Mouse (Mus musculus) E14TG2a.4 (cell line): Measurements from ENCODE around the gene Rec8.

Experiments used
- H3K27me3 ChIP-seq: 2 replicates; pipeline ENCODE4 v1.6.1; 2014; ENCODE audit warnings: low read length, control low read depth; ENCODE audit not compliant: insufficient read depth
- H3K36me3 ChIP-seq: 2 replicates; pipeline ENCODE4 v1.6.1; 2014; ENCODE audit warnings: low read length, control low read depth; ENCODE audit not compliant: insufficient read depth
- H3K4me1 ChIP-seq: replicated peaks from 2 replicates; pipeline ENCODE4 v1.6.1; 2014; ENCODE audit warnings: low read depth, low read length, control low read depth
- H3K4me3 ChIP-seq: replicated peaks from 2 replicates; pipeline ENCODE4 v1.5.1; 2014; ENCODE audit warnings: mild to moderate bottlenecking, low read length
- H3K9me3 ChIP-seq: 2 replicates; pipeline ENCODE4 v1.6.1; 2014; ENCODE audit warnings: low read length, control low read depth
- CTCF ChIP-seq: conservative IDR thresholded peaks from 2 replicates; pipeline ENCODE4 v1.5.1; 2014; ENCODE audit warnings: low read length
- NANOG ChIP-seq: IDR thresholded peaks from 2 replicates; pipeline ENCODE4 v1.6.1; 2014; ENCODE audit warnings: borderline replicate concordance, low read length, mixed read lengths
- POU5F1 ChIP-seq: IDR thresholded peaks from 2 replicates; pipeline ENCODE4 v1.6.1; 2014; ENCODE audit warnings: low read length, borderline replicate concordance

The Rec8 gene

GRCm38 (mm10) chr14:55605743-55606459 is 11.9 kb upstream of the Rec8 start:
- H3K9me3 ChIP-seq: no peaks in the 10 kb centered on the region

GRCm38 (mm10) chr14:55608339-55608738 is 9.5 kb upstream of the Rec8 start:
- no peak for TF ChIP-seq CTCF
- TF ChIP-seq NANOG: no peak
- TF ChIP-seq POU5F1: no peak
- Histone ChIP-seq H3K27me3 (no peaks in the 10 kb centered on the region), H3K4me1 (peaks cover 52% of the 10 kb centered on the region), H3K4me3 (no peak overlapping the region), H3K9me3 (no peaks in the 10 kb centered on the region), H3K36me3 (peaks cover 59% of the 10 kb centered on the region)

More at GRCm38 (mm10) chr14:55605743-55606459, 11.9 kb upstream of the Rec8 start:
- H3K27me3 ChIP-seq: no peaks in the 10 kb centered on the region
- peaks cover 82% of the 10 kb centered on the region for H3K36me3 ChIP-seq
- H3K4me1 ChIP-seq: peaks cover 74% of the 10 kb centered on the region
- H3K4me3 ChIP-seq: peak overlapping the region; percentile 74
- no peak for TF ChIP-seq POU5F1
- no peak for TF ChIP-seq CTCF
- no peak for TF ChIP-seq NANOG

- H3K4me3 ChIP-seq: no peak overlapping the region
- peaks cover 3% of the 10 kb centered on the region for H3K27me3 ChIP-seq
- H3K4me1 ChIP-seq: peaks cover 24% of the 10 kb centered on the region
- TF ChIP-seq CTCF (no peak), NANOG (no peak), POU5F1 (no peak)
- H3K36me3 ChIP-seq: peaks cover 25% of the 10 kb centered on the region
- H3K9me3 ChIP-seq: no peaks in the 10 kb centered on the region
These were observed 4.5 kb upstream of the Rec8 start for GRCm38 (mm10) chr14:55613346-55613745.

GRCm38 (mm10) chr14:55614565-55615178 is 3.2 kb upstream of the Rec8 start:
- TF ChIP-seq POU5F1 (no peak), NANOG (no peak), CTCF (no peak)
- Histone ChIP-seq H3K4me1 (peaks cover 26% of the 10 kb centered on the region), H3K27me3 (peaks cover 15% of the 10 kb centered on the region), H3K36me3 (peaks cover 12% of the 10 kb centered on the region), H3K9me3 (no peaks in the 10 kb centered on the region), H3K4me3 (no peak overlapping the region)

- peaks cover 23% of the 10 kb centered on the region for H3K27me3 ChIP-seq
- no peak overlapping the region for H3K4me3 ChIP-seq
- no peaks in the 10 kb centered on the region for H3K9me3 ChIP-seq
- H3K4me1 ChIP-seq: peaks cover 26% of the 10 kb centered on the region
- H3K36me3 ChIP-seq: peaks cover 2% of the 10 kb centered on the region; the same call in 1 of the 2 replicates
- TF ChIP-seq CTCF (no peak), NANOG (no peak), POU5F1 (no peak)
These were observed 2.0 kb upstream of the Rec8 start for GRCm38 (mm10) chr14:55615876-55616275.

DNA sequence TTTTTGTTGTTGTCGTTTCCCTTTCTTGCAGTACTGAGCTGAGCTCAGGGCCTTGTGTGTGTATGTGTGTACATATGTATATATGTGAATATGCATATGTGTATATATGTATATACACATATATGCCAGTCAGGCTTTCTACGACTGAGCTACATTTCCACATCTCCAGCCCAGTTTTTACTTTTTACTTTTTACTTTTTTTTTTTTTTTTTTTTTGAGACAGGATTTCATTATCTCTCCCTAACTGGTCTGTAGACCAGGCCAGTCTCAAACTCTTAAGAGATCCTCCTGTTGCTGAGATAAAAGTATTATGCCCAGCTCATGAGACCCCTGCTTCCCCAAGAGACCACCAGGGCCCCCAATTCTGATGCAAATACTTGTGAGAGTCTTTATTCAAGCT is 993 bp upstream of the Rec8 start:
- TF ChIP-seq POU5F1 (no peak), NANOG (no peak), CTCF (no peak)
- Histone ChIP-seq H3K4me3 (no peak overlapping the region), H3K9me3 (no peaks in the 10 kb centered on the region), H3K27me3 (peaks cover 23% of the 10 kb centered on the region), H3K36me3 (no peaks in the 10 kb centered on the region), H3K4me1 (peaks cover 23% of the 10 kb centered on the region)

DNA sequence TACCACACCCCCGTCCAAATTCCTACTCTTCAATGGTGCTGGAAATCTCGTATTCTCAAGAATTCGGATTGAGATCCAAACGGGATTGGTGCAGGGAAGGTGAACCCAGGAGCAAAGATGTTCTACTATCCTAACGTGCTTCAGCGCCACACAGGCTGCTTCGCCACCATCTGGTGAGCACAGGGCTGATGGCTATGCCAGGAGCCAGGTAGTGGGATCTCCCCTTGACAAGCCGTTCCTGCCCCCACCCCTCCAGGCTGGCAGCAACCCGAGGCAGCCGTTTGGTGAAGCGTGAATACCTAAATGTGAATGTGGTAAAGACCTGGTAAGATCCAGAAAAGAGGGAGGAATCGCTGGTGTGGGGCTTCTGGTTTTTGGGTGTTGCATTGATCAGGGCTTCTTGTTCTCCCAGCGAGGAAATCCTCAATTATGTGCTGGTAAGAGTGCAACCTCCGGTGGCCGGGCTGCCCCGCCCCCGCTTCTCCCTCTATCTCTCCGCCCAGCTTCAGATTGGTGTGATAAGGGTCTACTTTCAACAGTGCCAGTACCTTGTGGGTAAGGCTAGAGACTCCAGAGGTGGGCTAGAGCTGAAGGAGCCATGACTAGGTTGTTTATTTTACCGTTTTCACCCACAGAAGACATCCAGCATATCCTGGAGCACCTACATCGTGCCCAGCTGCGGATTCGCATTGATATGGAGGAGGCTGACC is 804 bp downstream of the Rec8 start:
- H3K36me3 ChIP-seq: peaks cover 2% of the 10 kb centered on the region; the same call in 1 of the 2 replicates
- peak overlapping the region; percentile 61 for H3K4me3 ChIP-seq
- peaks cover 25% of the 10 kb centered on the region for H3K27me3 ChIP-seq
- TF ChIP-seq NANOG (no peak), POU5F1 (no peak), CTCF (no peak)
- peaks cover 38% of the 10 kb centered on the region for H3K4me1 ChIP-seq
- H3K9me3 ChIP-seq: no peaks in the 10 kb centered on the region
